Mouse (Mus musculus) embryonic facial prominence, embryonic 12.5 days (tissue): ENCODE measurements around the gene Cmip. TPM values are rescaled to one million over a fixed set of nuclear protein-coding genes. Genes with fewer than 3 reads are reported as not detected.

ENCODE experiments used
- ATAC-seq: fragments of 200-750 bp; cut with Nextera tagmentation; 2 replicates; pipeline ENCODE4 v1.8.0; 2017; ENCODE audit not compliant: insufficient number of reproducible peaks, insufficient read depth, low FRiP score, low TSS enrichment
- H3K27ac ChIP-seq: fragments of 300-500 bp; sonication (generic); 2 replicates; pipeline ENCODE4 v1.5.1; 2016; ENCODE audit warnings: mild to moderate bottlenecking
- H3K27me3 ChIP-seq: fragments of 300-500 bp; sonication (generic); 2 replicates; pipeline ENCODE4 v1.6.1; 2016; ENCODE audit warnings: mild to moderate bottlenecking, moderate library complexity
- H3K36me3 ChIP-seq: fragments of 300-500 bp; sonication (generic); 2 replicates; pipeline ENCODE4 v1.6.1; 2016; ENCODE audit warnings: mild to moderate bottlenecking
- H3K4me1 ChIP-seq: fragments of 300-500 bp; sonication (generic); 2 replicates; pipeline ENCODE4 v1.6.1; 2016
- H3K4me2 ChIP-seq: fragments of 300-500 bp; sonication (generic); replicated peaks from 2 replicates; pipeline ENCODE4 v1.6.1; 2016; ENCODE audit warnings: mild to moderate bottlenecking, moderate library complexity
- H3K4me3 ChIP-seq: fragments of 300-500 bp; sonication (generic); 2 replicates; pipeline ENCODE4 v1.5.1; 2016; ENCODE audit warnings: mild to moderate bottlenecking
- H3K9ac ChIP-seq: fragments of 300-500 bp; sonication (generic); 2 replicates; pipeline ENCODE4 v1.6.1; 2016; ENCODE audit warnings: mild to moderate bottlenecking, moderate library complexity
- H3K9me3 ChIP-seq: fragments of 300-500 bp; sonication (generic); 2 replicates; pipeline ENCODE4 v1.6.1; 2016; ENCODE audit warnings: mild to moderate bottlenecking, moderate library complexity
- WGBS: fragments of 180-500 bp; shearing (Covaris S2); methylation state at CpG from one replicate; pipeline ENCODE4 v1.1.7; 2016; 5-methylcytosine and 5-hydroxymethylcytosine counted together
- polyA plus RNA-seq: library from polyadenylated mRNA; unstranded; fragments of >200 nt; fragmentation: Nextera tagmentation; extraction: Ambion mirVana; gene quantifications from 2 replicates; pipeline ENCODE4 v1.2.1, GENCODE M21; 2016

The Cmip gene
- polyA plus RNA-seq, 1 experiment from 2014 or later: 16.8 TPM

DNA sequence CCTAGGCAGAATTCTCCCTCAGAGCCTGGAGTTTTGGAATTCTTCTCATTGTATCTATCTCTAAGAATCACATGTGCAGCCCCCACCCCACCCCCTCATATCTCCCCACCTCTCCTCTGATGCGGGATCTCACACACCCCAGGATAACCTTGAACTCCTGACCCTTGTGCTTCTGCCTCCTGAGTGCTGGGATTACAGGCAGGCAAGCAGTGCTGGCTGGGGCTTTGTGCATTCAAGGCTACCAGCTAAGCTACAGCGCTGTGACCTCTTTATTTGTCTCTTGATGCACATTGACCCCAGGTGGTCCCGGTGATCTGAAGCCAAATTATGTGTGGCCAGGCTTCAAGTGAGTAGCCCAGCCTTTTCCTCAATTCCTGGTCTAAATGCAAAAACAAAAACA is 15.0 kb upstream of the Cmip start:
- H3K9me3 ChIP-seq: no peaks in the 10 kb centered on the region
- no peaks in the 10 kb centered on the region for H3K36me3 ChIP-seq
- no peak overlapping the region for H3K4me2 ChIP-seq
- no peak overlapping the region for H3K27ac ChIP-seq
- H3K4me3 ChIP-seq: no peak overlapping the region
- WGBS: 26% methylated on average over 3 of the region's 3 CpGs
- H3K4me1 ChIP-seq: no peaks in the 10 kb centered on the region
- H3K27me3 ChIP-seq: no peaks in the 10 kb centered on the region
- 0 out of 2 replicates have a peak, but pooled peaks have one; percentile 61 for ATAC-seq
- H3K9ac ChIP-seq: no peak overlapping the region

DNA sequence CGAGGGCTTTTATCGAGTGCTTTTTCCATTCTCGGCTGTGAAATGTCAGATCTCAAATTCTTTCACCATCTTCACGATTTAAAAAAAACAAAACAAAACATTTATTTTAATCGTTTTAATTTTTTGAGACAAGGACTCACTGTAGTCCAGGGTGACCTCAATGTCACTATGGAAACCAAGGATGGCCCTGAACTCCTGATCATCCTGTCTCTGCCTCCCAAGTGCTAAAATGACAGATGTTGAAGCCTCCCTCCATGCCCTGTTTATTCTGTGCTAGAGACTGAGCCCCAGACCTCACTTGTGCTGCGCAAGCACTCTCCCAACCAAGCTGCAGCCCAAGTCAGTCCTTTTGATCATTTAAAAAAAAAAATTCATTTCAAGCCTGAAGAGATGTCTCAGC is 14.6 kb upstream of the Cmip start:
- no peak overlapping the region for H3K9ac ChIP-seq
- ATAC-seq: no peak
- H3K36me3 ChIP-seq: no peaks in the 10 kb centered on the region
- H3K27ac ChIP-seq: no peak overlapping the region
- H3K4me1 ChIP-seq: no peaks in the 10 kb centered on the region
- no peaks in the 10 kb centered on the region for H3K27me3 ChIP-seq
- H3K9me3 ChIP-seq: no peaks in the 10 kb centered on the region
- H3K4me2 ChIP-seq: no peak overlapping the region
- WGBS: 76% methylated on average over 6 of the region's 6 CpGs
- H3K4me3 ChIP-seq: no peak overlapping the region

DNA sequence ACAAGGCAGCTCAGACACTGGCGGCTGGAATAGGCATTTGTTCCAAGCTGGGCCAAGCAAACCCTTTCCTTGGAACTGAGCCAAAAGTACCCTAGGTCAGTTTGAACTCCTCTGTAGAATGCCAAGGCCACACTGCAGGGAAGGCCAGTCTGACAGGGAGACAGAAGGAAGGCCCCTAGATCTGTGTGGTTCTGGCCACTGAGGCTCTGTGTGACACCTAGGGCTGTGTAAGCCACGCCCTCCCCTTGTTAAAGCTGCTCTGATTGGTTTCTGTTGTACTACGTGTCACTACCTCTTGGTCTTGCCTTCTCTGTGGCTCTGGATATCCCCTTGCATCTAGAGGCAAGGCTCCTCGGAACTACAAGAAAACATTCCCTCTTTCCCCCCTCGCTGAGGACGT is 12.3 kb upstream of the Cmip start:
- H3K9me3 ChIP-seq: no peaks in the 10 kb centered on the region
- H3K4me3 ChIP-seq: no peak overlapping the region
- H3K27ac ChIP-seq: no peak overlapping the region
- no peaks in the 10 kb centered on the region for H3K27me3 ChIP-seq
- no peak overlapping the region for H3K4me2 ChIP-seq
- no peak overlapping the region for H3K9ac ChIP-seq
- WGBS: 38% methylated on average over 6 of the region's 6 CpGs
- ATAC-seq: no peak
- H3K4me1 ChIP-seq: no peaks in the 10 kb centered on the region
- H3K36me3 ChIP-seq: no peaks in the 10 kb centered on the region

DNA sequence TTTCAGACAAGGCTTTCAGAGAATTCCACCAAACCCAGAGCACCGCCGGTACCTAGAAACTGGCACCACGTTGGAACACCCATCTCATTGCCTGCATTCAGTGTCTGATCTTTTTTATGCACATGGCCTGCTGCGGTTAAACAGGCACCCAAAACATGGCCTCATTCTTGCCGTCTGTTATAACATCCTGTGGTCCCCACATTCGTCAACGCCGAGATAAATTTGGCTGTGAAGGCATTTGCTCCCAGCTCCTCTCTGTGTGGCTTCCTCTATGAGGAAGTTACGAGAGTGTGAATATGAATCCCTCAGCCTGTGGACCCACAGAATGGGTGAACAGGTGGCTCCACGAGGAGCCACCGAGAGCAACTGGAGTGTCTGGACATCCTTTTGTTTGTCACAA is 8.5 kb upstream of the Cmip start:
- no peaks in the 10 kb centered on the region for H3K27me3 ChIP-seq

DNA sequence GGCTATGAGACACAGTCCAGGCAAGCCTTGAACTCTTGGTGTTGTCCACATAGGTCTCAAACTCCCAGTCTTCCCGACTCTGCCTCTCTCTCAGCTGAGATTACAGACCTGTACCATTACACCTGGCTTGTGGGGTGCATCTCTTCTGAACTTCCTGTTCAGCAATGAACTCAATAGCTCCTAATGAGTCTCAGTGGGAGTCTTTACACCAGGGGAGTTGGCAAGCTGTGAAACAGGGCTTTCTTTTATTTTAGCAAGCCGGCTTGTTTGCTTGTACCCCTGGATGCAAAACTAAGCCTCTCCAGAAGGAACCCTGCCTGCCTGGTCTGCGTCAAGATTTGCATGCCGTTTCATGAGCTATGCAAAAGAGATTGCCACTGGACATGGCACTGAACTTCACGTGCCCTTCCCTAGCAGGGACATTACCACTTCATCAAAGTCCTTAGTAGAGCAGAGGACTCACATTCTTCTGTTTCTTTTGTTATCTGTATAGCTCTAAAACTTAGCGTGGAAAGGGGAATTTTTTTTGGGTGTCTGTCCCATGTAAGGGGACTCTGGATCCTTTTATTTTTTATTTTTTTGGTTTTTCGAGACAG is 5.7 kb upstream of the Cmip start:
- Histone ChIP-seq H3K4me2 (no peak overlapping the region), H3K9ac (no peak overlapping the region), H3K27me3 (no peaks in the 10 kb centered on the region), H3K4me3 (no peak overlapping the region), H3K4me1 (no peaks in the 10 kb centered on the region), H3K9me3 (no peaks in the 10 kb centered on the region), H3K36me3 (no peaks in the 10 kb centered on the region), H3K27ac (no peak overlapping the region)
- ATAC-seq: no peak
- WGBS: 53% methylated on average over 7 of the region's 7 CpGs

More for the DNA sequence above, 8.5 kb upstream of the Cmip start:
- WGBS: 88% methylated on average over 11 of the region's 11 CpGs
- Histone ChIP-seq H3K9me3 (no peaks in the 10 kb centered on the region), H3K4me1 (no peaks in the 10 kb centered on the region), H3K4me3 (no peak overlapping the region), H3K27ac (no peak overlapping the region), H3K4me2 (no peak overlapping the region), H3K36me3 (no peaks in the 10 kb centered on the region), H3K9ac (no peak overlapping the region)
- no peak for ATAC-seq

DNA sequence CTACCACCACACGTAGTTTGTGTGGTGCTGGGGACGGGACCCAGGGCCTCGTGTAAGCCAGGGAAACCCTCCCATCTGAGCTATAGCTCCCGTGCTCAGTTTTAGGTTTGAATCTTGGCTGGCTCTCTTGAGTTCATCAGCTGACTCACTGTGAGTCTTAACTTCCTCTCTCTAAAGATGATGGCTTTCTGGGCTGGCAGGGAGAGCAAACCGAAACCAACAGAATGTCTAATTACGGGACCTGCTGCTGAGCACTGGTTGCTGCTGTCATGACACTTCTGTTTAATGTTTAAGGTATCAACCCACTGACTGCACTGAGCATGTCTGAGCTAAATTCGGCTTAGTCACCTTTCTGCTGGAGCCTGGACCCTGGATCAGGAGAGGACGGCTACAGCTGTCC is 4.2 kb upstream of the Cmip start:
- no peaks in the 10 kb centered on the region for H3K9me3 ChIP-seq
- no peaks in the 10 kb centered on the region for H3K36me3 ChIP-seq
- H3K4me1 ChIP-seq: no peaks in the 10 kb centered on the region
- no peak overlapping the region for H3K4me3 ChIP-seq
- H3K27me3 ChIP-seq: no peaks in the 10 kb centered on the region
- no peak overlapping the region for H3K9ac ChIP-seq
- 88% methylated on average over 8 of the region's 8 CpGs for WGBS
- H3K4me2 ChIP-seq: no peak overlapping the region
- H3K27ac ChIP-seq: no peak overlapping the region
- ATAC-seq: no peak

GRCm38 (mm10) chr8:117253390-117254269 is 3.2 kb upstream of the Cmip start:
- Histone ChIP-seq H3K27ac (no peak overlapping the region), H3K4me3 (no peak overlapping the region), H3K9me3 (no peaks in the 10 kb centered on the region), H3K4me2 (no peak overlapping the region), H3K36me3 (no peaks in the 10 kb centered on the region), H3K4me1 (peaks cover 5% of the 10 kb centered on the region), H3K27me3 (no peaks in the 10 kb centered on the region), H3K9ac (no peak overlapping the region)
- WGBS: 86% methylated on average over 17 of the region's 17 CpGs
- no peak for ATAC-seq

DNA sequence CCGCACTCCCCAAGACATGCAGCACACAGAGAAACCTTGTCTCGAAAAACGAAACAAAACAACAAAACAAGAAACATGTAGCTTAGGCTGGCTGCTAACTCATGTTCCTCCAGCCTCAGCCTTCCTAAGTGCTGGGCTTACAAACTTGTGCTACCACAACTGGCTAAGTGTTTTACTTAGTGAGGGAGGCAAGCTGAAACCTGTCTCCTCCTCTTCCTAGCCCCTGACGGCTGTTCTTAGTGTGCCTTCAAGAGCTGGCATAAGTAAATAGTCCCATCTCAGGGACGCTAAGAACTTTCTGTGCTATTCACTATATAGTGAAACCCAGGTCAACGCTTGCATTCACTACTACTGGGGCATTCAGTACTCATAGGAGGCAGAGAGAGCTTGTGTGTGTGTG is 2.4 kb upstream of the Cmip start:
- H3K9me3 ChIP-seq: no peaks in the 10 kb centered on the region
- 77% methylated on average over 6 of the region's 6 CpGs for WGBS
- H3K4me3 ChIP-seq: no peak overlapping the region
- H3K27ac ChIP-seq: no peak overlapping the region
- H3K36me3 ChIP-seq: no peaks in the 10 kb centered on the region
- H3K27me3 ChIP-seq: no peaks in the 10 kb centered on the region
- no peak overlapping the region for H3K9ac ChIP-seq
- no peak for ATAC-seq
- H3K4me2 ChIP-seq: no peak overlapping the region
- H3K4me1 ChIP-seq: peaks cover 13% of the 10 kb centered on the region

DNA sequence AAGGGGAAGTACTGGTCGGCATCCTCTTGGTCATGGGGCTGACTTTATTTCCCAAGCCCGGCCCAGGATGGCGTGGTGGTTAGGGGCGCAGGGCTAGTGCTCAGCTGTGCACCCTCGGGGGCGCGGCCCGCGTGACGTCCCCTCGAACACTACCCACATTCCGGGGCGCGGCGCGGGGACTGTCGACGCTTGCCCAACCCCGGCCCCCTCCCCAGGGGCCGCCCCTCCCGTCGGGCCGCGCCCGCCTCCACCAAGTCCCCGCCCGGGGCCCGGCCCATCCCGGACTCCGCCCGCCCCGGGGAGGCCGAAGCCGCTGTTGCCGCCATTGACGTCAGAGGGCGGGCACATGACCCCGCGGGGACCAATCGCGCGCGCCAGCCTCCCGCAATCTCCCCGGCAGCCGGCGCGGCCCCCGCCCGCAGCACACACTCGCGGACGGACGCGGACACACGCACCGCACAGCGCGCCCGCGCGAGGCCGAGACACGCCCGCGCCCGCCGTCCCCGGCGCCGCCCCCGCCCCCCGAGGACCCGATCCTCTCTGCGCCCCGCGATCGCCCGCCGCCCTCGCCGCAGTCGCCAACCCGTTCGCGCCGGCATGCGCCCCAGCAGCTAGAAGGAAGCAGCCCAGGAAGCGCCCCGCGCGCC is 449 bp upstream of the Cmip start:
- Histone ChIP-seq H3K9me3 (no peaks in the 10 kb centered on the region), H3K4me3 (peak overlapping the region; percentile 92), H3K27ac (peak overlapping the region; percentile 88), H3K27me3 (no peaks in the 10 kb centered on the region), H3K4me1 (peaks cover 33% of the 10 kb centered on the region), H3K9ac (peak overlapping the region; percentile 93), H3K4me2 (peak overlapping the region; percentile 81), H3K36me3 (no peaks in the 10 kb centered on the region)
- peak; percentile 82 for ATAC-seq
- WGBS: under 1% methylated on average over 81 of the region's 92 CpGs

DNA sequence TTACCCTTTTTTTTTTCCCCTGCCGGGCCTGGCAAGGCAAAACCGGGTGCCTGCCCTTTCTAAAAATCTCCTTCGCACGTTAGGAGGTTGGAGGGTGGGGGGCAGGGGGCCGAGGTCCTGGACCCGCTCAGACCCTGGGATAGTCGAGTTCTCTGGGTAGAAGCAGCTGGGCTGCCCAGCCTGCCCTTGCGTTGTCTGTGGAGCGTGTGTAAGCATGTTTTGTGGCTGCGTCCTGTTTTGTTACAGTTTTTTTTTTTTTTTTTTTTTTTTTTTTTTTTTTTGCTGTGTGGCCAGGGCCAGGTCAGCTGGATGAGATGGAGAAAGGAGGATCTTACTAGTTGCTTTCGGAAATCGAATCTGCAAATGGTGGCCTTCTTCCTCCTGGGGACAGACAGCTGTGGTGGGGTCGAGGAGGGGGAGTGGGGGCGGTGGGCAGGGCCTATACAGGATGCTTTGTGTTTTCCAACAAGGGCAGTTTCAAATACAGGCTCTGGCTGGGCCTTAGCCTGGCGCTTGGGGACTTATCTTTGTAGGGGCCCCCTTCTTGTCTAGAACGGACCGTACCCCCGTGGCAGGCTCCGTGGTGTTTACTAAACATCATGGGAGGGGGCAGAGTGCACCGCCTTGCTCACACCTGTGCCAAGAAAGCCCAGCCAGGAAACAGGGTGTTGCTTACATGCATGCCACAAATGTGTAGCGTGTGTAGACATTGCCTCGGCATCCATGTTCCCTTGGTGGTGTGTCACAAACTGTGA is 1.1 kb downstream of the Cmip start:
- WGBS: 7% methylated on average over 22 of the region's 22 CpGs
- Histone ChIP-seq H3K9ac (peak overlapping the region; percentile 93), H3K4me3 (peak overlapping the region; percentile 92), H3K9me3 (no peaks in the 10 kb centered on the region), H3K27ac (peak overlapping the region; percentile 88), H3K4me1 (peaks cover 46% of the 10 kb centered on the region), H3K36me3 (no peaks in the 10 kb centered on the region), H3K4me2 (peak overlapping the region; percentile 81), H3K27me3 (no peaks in the 10 kb centered on the region)
- ATAC-seq: no peak

GRCm38 (mm10) chr8:117258576-117259040 is 1.7 kb downstream of the Cmip start:
- ATAC-seq: no peak

More at GRCm38 (mm10) chr8:117258576-117259040, 1.7 kb downstream of the Cmip start:
- H3K9me3 ChIP-seq: no peaks in the 10 kb centered on the region
- peak overlapping the region; percentile 92 for H3K4me3 ChIP-seq
- H3K4me2 ChIP-seq: peak overlapping the region; percentile 81
- peak overlapping the region; percentile 88 for H3K27ac ChIP-seq
- peak overlapping the region; percentile 62 for H3K9ac ChIP-seq
- H3K27me3 ChIP-seq: no peaks in the 10 kb centered on the region
- peaks cover 50% of the 10 kb centered on the region for H3K4me1 ChIP-seq
- WGBS: 48% methylated on average over 6 of the region's 6 CpGs
- no peaks in the 10 kb centered on the region for H3K36me3 ChIP-seq
